Mouse (Mus musculus): ENCODE results near the gene Pgap2. TPM values are rescaled to one million over a fixed set of nuclear protein-coding genes. Genes with fewer than 3 reads are reported as not detected.

Gene Pgap2
- total and polyA plus RNA-seq, 3 experiments: 18.3 to 38.5 (median 23.7) TPM

GRCm38 (mm10) chr7:102267113-102267579 is 57.1 kb downstream of the Pgap2 start (continued):
- no peak for TF ChIP-seq CHD1 (IDR thresholded peaks at IDR 0.05; ENCODE audit: low read depth, low read length)
- TF ChIP-seq PAX5 (IDR thresholded peaks at IDR 0.05; ENCODE audit: low read length): no peak
- peak; percentile 67 for TF ChIP-seq SMC3 (IDR thresholded peaks at IDR 0.05; ENCODE audit: low read depth, low read length)
- peak; percentile 28; the same call in 1 of the 2 replicates for TF ChIP-seq NRF1 (IDR thresholded peaks at IDR 0.05; ENCODE audit: low read depth, low read length)

DNA sequence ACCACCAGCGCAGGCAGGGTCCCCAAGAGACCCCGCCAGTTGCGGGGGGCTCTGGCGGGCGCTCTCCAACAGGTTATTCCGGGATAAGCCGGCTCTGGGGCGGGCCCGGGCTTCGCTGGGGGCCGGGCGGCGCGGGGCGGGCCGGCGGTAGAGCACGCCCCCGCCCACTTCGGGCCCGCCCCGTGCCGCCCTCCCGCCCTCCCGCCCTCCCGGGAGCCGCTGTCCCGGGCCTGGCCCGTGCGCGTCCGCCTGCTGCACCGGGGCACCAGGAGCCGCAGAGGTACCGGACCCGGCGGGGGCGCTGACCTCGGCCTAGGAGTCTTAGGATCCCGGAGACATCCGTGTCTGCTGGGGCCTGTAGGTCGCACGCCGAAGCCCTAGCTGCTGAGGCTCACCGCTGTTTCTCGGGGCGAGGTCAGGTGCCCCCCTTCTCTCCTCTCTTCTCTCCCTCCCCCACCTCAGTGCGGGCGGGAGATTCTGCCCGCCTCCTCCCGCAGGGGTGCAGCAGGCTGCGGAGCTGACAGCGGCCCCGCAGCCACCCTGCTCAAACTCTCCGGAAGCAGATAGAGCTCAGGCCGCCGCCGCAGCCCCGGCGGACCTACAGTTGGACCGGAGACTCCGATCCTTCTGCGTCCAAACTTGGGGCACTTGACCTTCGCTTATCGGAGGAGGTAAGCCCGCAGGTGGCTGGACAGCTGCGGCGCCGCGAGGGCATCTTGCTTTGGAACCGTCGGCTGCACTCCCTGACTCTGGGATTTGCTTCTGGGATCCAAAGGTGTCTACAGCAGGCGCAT is 57.8 kb downstream of the Pgap2 start, which contains the start of gene Stim1:
Gene Stim1, plus strand, starts transcription at position 206 of the 794 bp plus-strand sequence.
- peaks cover 6% of the 10 kb centered on the region for H3K27me3 ChIP-seq (replicated peaks)

GRCm38 (mm10) chr7:102268395-102268748 is 58.4 kb downstream of the Pgap2 start:
- H3K27ac ChIP-seq (ENCODE audit: insufficient read depth, low read depth): no peak overlapping the region
- H3K4me1 ChIP-seq (ENCODE audit: control insufficient read depth in 1 of 2, insufficient read depth in 2 of 2): peaks cover 0 to 20% of the 10 kb centered on the region in 2 experiments; a peak in 2 of 4 replicates
- dilution Hi-C loops (cut with MboI; ENCODE audit: extremely low pct_ligation_motif_present, extremely low pct_unique_long_range_greater_than_20kb, low sequenced_read_pairs): no loop called here
- no peaks in the 10 kb centered on the region for H3K79me2 ChIP-seq (replicated peaks; ENCODE audit: control insufficient read depth, extremely low read depth, insufficient read depth, poor library complexity, severe bottlenecking)
- TF ChIP-seq TBP (conservative IDR thresholded peaks at IDR 0.05; ENCODE audit: low read depth, low read length) (no peak), CHD2 (IDR thresholded peaks at IDR 0.05; ENCODE audit: low read length) (no peak), SIN3A (IDR thresholded peaks at IDR 0.05; ENCODE audit: low read length) (no peak), KAT2A (IDR thresholded peaks at IDR 0.05; ENCODE audit: insufficient replicate concordance, low read length) (no peak), BHLHE40 (IDR thresholded peaks at IDR 0.05; ENCODE audit: low read depth, low read length) (no peak), POLR2AphosphoS2 (IDR thresholded peaks at IDR 0.05; ENCODE audit: low read depth, low read length) (no peak), SMC3 (IDR thresholded peaks at IDR 0.05; ENCODE audit: low read depth, low read length) (no peak), USF1 (IDR thresholded peaks at IDR 0.05; ENCODE audit: low read depth, low read length) (no peak), PAX5 (IDR thresholded peaks at IDR 0.05; ENCODE audit: low read length) (no peak), NRF1 (IDR thresholded peaks at IDR 0.05; ENCODE audit: low read depth, low read length) (no peak), MXI1 (IDR thresholded peaks at IDR 0.05; ENCODE audit: low read depth, low read length) (no peak)
- H3K4me3 ChIP-seq (replicated peaks in 1 of 3; ENCODE audit: low read depth in 2 of 3, low read length in 2 of 3, poor library complexity in 1 of 3): peak overlapping the region; percentile 69 to 78 (median 71)
- in situ Hi-C loops (cut with MboI; ENCODE audit: low pct_ligation_motif_present, low pct_unique_long_range_greater_than_20kb, low sequenced_read_pairs): loop anchor here (5.0 to 25.0 kb wide), 2 partner anchors 154 to 606 kb away; partner anchors contain the start of gene Clpb
- DNase-seq (ENCODE audit: extremely low read depth): no peak
- peaks cover 0 to 5% of the 10 kb centered on the region in 2 experiments for H3K36me3 ChIP-seq (replicated peaks in 1 of 2; ENCODE audit: control insufficient read depth in 1 of 2, insufficient read depth in 1 of 2, low read length in 1 of 2)
- H3K4me2 ChIP-seq (ENCODE audit: insufficient read depth, low read depth, poor library complexity, severe bottlenecking): peak overlapping the region; percentile 77
- H3K9me3 ChIP-seq (replicated peaks; ENCODE audit: low read length): no peaks in the 10 kb centered on the region
- H3K9ac ChIP-seq (ENCODE audit: insufficient read depth, low read depth): peak overlapping the region; percentile 48
- H3K27me3 ChIP-seq (replicated peaks): peaks cover 6% of the 10 kb centered on the region

More for the DNA sequence above, 57.8 kb downstream of the Pgap2 start, which contains the start of gene Stim1:
- Histone ChIP-seq H3K4me3 (replicated peaks in 1 of 3; ENCODE audit: low read depth in 2 of 3, low read length in 2 of 3, poor library complexity in 1 of 3) (peak within 1 kb of the TSS; percentile 71 to 83 (median 78)), H3K9ac (ENCODE audit: insufficient read depth, low read depth) (peak within 1 kb of the TSS; percentile 55), H3K36me3 (replicated peaks in 1 of 2; ENCODE audit: control insufficient read depth in 1 of 2, insufficient read depth in 1 of 2, low read length in 1 of 2) (peaks cover 0 to 5% of the 10 kb centered on the region in 2 experiments), H3K79me2 (replicated peaks; ENCODE audit: control insufficient read depth, extremely low read depth, insufficient read depth, poor library complexity, severe bottlenecking) (no peaks in the 10 kb centered on the region), H3K4me2 (ENCODE audit: insufficient read depth, low read depth, poor library complexity, severe bottlenecking) (peak within 1 kb of the TSS; percentile 77), H3K4me1 (ENCODE audit: control insufficient read depth in 1 of 2, insufficient read depth in 2 of 2) (peaks cover 0 to 20% of the 10 kb centered on the region in 2 experiments; a peak in 2 of 4 replicates), H3K9me3 (replicated peaks; ENCODE audit: low read length) (no peaks in the 10 kb centered on the region), H3K27ac (ENCODE audit: insufficient read depth, low read depth) (peak within 1 kb of the TSS; percentile 77)
- peak; percentile 48 for DNase-seq (ENCODE audit: extremely low read depth)
- in situ Hi-C loops (cut with MboI; ENCODE audit: low pct_ligation_motif_present, low pct_unique_long_range_greater_than_20kb, low sequenced_read_pairs) (loop anchor here (5.0 to 25.0 kb wide), 2 partner anchors 155 to 605 kb away; partner anchors contain the start of gene Clpb), dilution Hi-C loops (cut with MboI; ENCODE audit: extremely low pct_ligation_motif_present, extremely low pct_unique_long_range_greater_than_20kb, low sequenced_read_pairs) (no loop called here)
- TF ChIP-seq BHLHE40 (IDR thresholded peaks at IDR 0.05; ENCODE audit: low read depth, low read length): peak; percentile 50
- peak; percentile 22; the same call in 1 of the 2 replicates for TF ChIP-seq MAZ (IDR thresholded peaks at IDR 0.05; ENCODE audit: low read depth, low read length)
- TF ChIP-seq ZMIZ1 (IDR thresholded peaks at IDR 0.05; ENCODE audit: low read depth, low read length): no peak
- TF ChIP-seq POLR2AphosphoS2 (IDR thresholded peaks at IDR 0.05; ENCODE audit: low read depth, low read length): no peak
- TF ChIP-seq SIN3A (IDR thresholded peaks at IDR 0.05; ENCODE audit: low read length): peak; percentile 42; the same call in 1 of the 2 replicates
- TF ChIP-seq ZC3H11A (IDR thresholded peaks at IDR 0.05; ENCODE audit: low read depth, low read length): no peak
- peak; percentile 21; the same call in 1 of the 2 replicates for TF ChIP-seq POLR2A (IDR thresholded peaks at IDR 0.05; ENCODE audit: low read depth, low read length)
- no peak for TF ChIP-seq JUND (conservative IDR thresholded peaks at IDR 0.05; ENCODE audit: low read depth, low read length)
- TF ChIP-seq CHD1 (IDR thresholded peaks at IDR 0.05; ENCODE audit: low read depth, low read length): no peak; the same call in 1 of the 2 replicates
- TF ChIP-seq TBP (conservative IDR thresholded peaks at IDR 0.05; ENCODE audit: low read depth, low read length): no peak
- TF ChIP-seq IRF4 (IDR thresholded peaks at IDR 0.05; ENCODE audit: low read depth, low read length): no peak
- TF ChIP-seq ZKSCAN1 (IDR thresholded peaks at IDR 0.05; ENCODE audit: borderline replicate concordance, low read depth, low read length): no peak
- TF ChIP-seq USF1 (IDR thresholded peaks at IDR 0.05; ENCODE audit: low read depth, low read length): no peak
- no peak for TF ChIP-seq CTCF (conservative IDR thresholded peaks at IDR 0.05 in 1 of 2, IDR thresholded peaks at IDR 0.05 in 1 of 2; ENCODE audit: low read depth in 2 of 2, low read length in 2 of 2)
- no peak for TF ChIP-seq RAD21 (IDR thresholded peaks at IDR 0.05; ENCODE audit: low read depth, low read length)
- no peak; the same call in 1 of the 2 replicates for TF ChIP-seq MXI1 (IDR thresholded peaks at IDR 0.05; ENCODE audit: low read depth, low read length)
- no peak for TF ChIP-seq MAFK (IDR thresholded peaks at IDR 0.05; ENCODE audit: insufficient replicate concordance, low read length)
